Mouse (Mus musculus) v-Abl transformed pro-B cells (cell line): ENCODE data around the gene Slc27a3.

Experiments used
- in situ Hi-C, 2 experiments: fragments of 400-800 bp; cut with MboI; formaldehyde crosslinking; loops; one replicate each; pipeline ENCODE4 v1.15.1; 2025; ENCODE audit not compliant: unreplicated experiment in 2 of 2

The Slc27a3 gene

GRCm38 (mm10) chr3:90389511-90390490 lies at the start of gene Slc27a3:
Slc27a3 (minus strand) TSS chr3:90389938.
- in situ Hi-C loops = no loop called here

- in situ Hi-C loops = no loop called here
Measured at GRCm38 (mm10) chr3:90437131-90437530, 47.4 kb upstream of the Slc27a3 start.

GRCm38 (mm10) chr3:90434073-90434730 lies 44.5 kb upstream of the Slc27a3 start:
- in situ Hi-C loops = no loop called here

DNA sequence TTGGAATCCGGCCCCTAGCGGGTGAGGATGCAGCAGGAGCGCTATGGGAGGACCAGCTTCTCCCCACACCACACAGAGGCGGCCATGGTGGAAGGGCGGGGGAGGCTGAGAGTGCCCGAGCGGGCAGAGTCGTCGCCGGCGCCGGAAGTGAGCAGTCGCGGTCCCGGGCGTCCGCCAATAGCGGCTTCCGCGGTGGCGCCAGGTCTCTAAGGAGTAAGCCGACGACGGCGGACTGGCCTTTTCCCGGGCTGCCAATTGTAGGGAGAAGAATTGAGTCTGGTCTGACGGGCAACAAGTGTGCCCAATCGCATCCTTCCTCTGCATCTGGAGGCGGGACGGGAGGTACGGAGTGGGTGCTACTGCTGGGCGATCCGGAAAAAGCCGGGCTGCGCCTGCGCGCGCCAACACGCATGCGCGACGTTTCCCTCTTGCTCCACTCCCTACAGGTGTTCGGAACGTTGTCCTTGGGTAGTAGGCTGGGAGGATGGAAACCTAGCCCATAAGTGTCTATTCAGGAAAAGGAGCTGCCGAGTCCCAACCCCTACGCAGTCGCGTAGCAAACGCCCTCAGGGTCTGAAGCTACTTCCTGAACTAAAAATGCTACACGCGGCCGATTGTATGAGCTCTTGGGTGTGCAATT lies 43.8 kb upstream of the Slc27a3 start, which contains the start of gene Ints3:
TSS of gene Ints3 (minus strand) at position 242 of the 640 bp plus-strand sequence.
- in situ Hi-C loops = no loop called here

- in situ Hi-C loops = no loop called here
Measured at GRCm38 (mm10) chr3:90432811-90433219, 43.1 kb upstream of the Slc27a3 start.

DNA sequence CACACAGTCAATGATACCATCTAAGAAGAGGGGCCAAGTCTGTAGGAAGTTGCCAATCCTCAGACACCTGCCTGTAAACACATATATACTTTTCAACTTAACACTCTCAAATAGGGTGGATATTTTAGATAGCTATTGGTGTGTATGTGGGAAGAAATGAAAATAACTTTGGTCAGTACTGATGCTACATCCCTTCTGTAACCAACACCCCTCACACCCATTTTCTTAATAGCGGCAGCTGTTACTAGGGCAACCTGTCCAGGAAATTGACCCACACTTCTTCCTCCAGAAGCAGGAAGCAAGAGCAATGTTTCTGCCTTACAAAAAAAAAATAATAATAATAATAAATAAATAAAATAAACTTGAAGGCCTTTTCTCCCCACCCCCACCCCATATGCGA lies 42.6 kb upstream of the Slc27a3 start:
- in situ Hi-C loops = no loop called here

DNA sequence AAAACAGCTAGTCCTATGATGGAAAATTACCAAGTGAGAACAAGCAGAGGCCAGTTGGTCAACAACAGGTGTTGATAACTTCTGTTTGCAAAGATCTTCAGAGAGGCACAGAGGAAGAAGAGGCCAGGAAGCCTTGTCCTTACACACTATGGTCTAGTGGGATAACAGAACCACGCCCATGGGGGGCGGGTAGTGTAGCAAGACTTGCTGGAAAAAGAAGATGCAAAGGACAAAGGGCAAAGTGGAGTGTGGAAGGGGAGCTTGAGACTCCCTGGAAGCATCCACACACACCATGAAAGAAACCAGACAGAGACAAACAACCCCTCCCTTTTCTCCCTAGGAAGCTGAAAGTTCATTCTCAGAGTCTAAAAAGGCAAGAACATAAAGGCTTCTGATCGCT lies 39.8 kb upstream of the Slc27a3 start:
- in situ Hi-C loops = no loop called here

GRCm38 (mm10) chr3:90428186-90428585 lies 38.4 kb upstream of the Slc27a3 start:
- in situ Hi-C loops = no loop called here

DNA sequence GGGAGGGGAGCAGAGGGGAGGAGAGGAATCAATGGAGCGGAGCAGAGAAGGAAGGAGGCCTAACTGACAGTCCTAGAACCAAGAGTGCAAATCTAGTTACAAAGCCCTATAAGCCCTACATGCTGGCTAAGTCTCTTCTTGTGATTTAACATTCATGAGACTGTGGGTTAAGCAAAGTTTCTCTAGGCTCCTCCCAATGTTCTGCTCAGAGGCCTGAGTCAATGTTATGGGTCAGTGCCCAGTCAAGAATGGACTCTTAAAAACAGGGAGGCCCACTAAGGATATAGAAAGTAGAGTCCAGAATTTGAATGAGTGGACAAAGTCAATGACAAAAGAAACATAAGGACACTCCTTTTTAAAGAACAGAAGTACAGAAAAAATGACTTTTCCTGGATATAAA lies 37.8 kb upstream of the Slc27a3 start:
- in situ Hi-C loops = no loop called here

- in situ Hi-C loops = no loop called here
Measured at GRCm38 (mm10) chr3:90425499-90425898, 35.8 kb upstream of the Slc27a3 start.

GRCm38 (mm10) chr3:90423549-90423948 lies 33.8 kb upstream of the Slc27a3 start:
- in situ Hi-C loops = loop anchor here in 1 of 2 experiments (5.0 kb wide), 2 partner anchors 194 to 229 kb away; partner anchors contain the start of gene S100a7a

GRCm38 (mm10) chr3:90420696-90421095 lies 31.0 kb upstream of the Slc27a3 start:
- in situ Hi-C loops = loop anchor here in 1 of 2 experiments (5.0 kb wide), 2 partner anchors 197 to 232 kb away; partner anchors contain the start of gene S100a7a

DNA sequence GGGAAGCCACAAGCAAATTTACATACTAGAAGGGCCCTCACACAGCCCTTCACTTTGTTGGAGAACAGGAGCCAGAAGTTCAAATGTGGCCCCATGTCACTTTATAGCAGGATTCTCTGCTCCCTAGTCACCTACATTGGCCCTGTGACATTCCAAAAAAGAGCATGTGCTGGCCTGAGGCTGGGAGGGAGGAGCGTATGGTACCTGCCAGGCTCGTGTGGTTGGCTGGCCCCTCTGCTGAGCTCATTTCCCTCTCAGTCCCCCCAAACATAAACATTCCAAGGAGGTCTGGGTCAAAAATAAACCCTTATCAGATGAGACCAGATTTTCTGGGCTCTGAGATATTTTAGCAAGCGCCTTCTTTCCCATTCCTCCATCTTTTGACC lies 23.3 kb upstream of the Slc27a3 start:
- in situ Hi-C loops = loop anchor here in 1 of 2 experiments (10.0 kb wide), 1 partner anchor 232 kb away; no protein-coding TSS in a partner anchor

DNA sequence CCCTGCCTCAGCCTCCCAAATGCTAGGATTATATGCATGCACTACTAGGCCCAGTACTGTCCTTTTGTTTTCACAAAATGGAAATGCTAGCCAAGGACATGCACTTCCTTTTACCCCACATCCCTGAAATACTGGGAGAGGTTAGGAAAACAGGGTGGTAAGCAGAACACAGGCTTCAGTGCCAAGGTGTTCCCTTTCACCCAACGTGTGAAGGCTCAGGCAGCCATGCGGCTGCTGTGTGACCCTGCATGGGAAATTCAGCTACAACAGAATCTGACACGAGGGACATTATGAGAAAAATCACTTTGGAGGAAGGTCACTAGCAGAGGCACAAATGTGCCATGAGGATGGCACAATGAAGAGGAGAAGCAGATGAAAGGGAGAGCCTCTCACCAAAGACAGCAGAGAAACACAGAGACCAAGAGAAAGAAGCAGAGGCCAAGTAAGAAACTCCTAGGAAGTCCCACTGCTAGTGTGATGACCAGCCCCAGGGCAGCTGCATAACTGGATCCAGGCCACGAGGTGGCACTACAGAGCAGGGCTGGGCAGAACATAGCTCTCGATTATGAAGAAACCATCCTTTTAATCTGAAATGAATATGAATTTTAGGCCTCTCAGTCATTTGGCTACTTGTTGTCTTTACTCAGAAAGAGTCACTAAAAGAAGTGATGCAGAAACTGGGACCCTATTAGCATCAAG lies 22.7 kb upstream of the Slc27a3 start:
- in situ Hi-C loops = loop anchor here in 1 of 2 experiments (10.0 kb wide), 1 partner anchor 232 kb away; no protein-coding TSS in a partner anchor

GRCm38 (mm10) chr3:90408721-90409120 lies 19.0 kb upstream of the Slc27a3 start:
- in situ Hi-C loops = no loop called here

- in situ Hi-C loops = no loop called here
Measured at GRCm38 (mm10) chr3:90406414-90406813, 16.7 kb upstream of the Slc27a3 start.

- in situ Hi-C loops = no loop called here
Measured at GRCm38 (mm10) chr3:90404609-90405008, 14.9 kb upstream of the Slc27a3 start.

DNA sequence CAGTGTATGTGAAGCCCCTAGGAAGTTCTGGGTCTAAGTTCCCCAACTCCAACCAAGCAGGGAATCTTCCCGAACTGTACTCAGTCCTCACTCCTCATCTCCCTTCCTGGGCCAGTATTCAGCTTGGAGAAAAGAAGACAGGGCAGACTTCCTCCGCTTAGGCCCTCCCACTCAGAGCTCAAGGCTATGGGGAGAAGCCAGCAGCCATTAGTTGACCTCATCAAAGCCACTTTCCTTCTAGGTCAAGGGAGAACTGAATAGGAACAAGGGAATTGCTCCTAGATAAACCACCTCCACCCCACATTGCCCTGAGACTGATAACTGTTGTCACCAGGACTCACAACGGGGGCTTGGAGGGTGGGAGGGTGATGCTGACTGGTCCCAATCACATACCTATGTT lies 14.4 kb upstream of the Slc27a3 start:
- in situ Hi-C loops = no loop called here

DNA sequence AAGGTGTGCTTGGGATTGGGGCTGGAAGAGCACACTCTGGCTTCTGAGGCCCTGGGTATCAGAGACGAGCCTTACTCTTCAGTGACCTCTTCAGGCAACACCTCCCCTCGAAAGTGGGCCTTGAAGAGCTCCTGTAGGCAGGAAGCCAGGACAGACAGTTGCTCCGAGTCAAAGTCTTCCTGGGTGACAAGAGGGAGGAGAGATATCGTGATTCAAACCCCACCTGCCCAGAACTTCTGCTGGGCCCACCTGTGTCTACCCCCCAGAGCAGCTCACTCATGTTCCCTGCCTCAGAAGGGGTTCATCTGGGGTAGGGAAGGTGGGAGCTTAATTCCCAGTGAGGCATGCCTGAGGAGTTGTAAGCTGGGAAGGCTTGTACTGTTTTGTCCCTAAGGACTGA lies 11.3 kb upstream of the Slc27a3 start:
- in situ Hi-C loops = no loop called here

GRCm38 (mm10) chr3:90395629-90396028 lies 5.9 kb upstream of the Slc27a3 start:
- in situ Hi-C loops = no loop called here
